21 mouse cellular contexts compared by ENCODE assay signal in the genomic region with DNA sequence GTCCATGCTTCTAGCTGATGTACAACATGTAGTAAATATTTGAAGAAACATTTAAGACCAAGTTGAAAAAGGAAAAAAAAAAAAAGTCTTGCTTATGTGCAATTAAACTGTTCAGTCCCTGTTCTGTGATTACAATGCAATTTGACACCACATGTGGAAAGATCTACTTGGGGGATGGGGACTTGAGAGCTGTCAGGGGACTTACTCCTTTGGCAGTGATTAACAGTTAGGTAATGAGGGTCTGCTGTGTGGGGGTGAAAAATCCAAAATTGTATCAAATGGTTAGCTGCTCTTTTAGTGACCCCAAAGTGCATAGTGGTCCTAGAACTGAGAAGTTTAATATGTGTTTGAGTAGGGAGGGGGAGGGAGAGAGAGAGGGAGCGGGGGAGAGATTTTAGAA.
DNase-seq lines count a peak whose midpoint lies in the region; ATAC-seq and TF ChIP-seq lines count a peak whose summit lies in the region.
"Had no signal": no experiment of that assay in that cellular context is flagged by ENCODE, and none has a peak within 500 bp of the region (broad histone marks: within the 10 kb centered on the region; RNA-seq: fewer than 3 reads in every experiment).

No protein-coding gene starts in this region.

- H3K4me2 ChIP-seq in forebrain, embryonic 12.5 days = no peak overlapping the region
- no peak overlapping the region for H3K4me2 ChIP-seq in forebrain, embryonic 16.5 days (ENCODE audit: low read length)
- no peak overlapping the region for H3K4me2 ChIP-seq in kidney, postnatal 0 days (ENCODE audit: low read length)
- H3K4me2 ChIP-seq in limb, embryonic 13.5 days (replicated peaks) = no peak overlapping the region
- no peak overlapping the region for H3K4me2 ChIP-seq in midbrain, embryonic 11.5 days
- H3K4me2 ChIP-seq: embryonic facial prominence, embryonic 15.5 days; hindbrain, embryonic 12.5 days had no signal

- WGBS in forebrain, embryonic 12.5 days = 95% methylated on average over 1 of the region's 1 CpGs
- 92% methylated on average over 1 of the region's 1 CpGs for WGBS in forebrain, embryonic 16.5 days
- 39% methylated on average over 1 of the region's 1 CpGs for WGBS in kidney, postnatal 0 days
- 57% methylated on average over 1 of the region's 1 CpGs for WGBS in limb, embryonic 13.5 days
- WGBS in midbrain, embryonic 11.5 days = 100% methylated on average over 1 of the region's 1 CpGs

- H3K4me1 ChIP-seq in forebrain, embryonic 12.5 days = no peaks in the 10 kb centered on the region
- H3K4me1 ChIP-seq in forebrain, embryonic 16.5 days (replicated peaks; ENCODE audit: control insufficient read depth, insufficient read depth, low read length) = no peaks in the 10 kb centered on the region
- H3K4me1 ChIP-seq in kidney, postnatal 0 days (replicated peaks; ENCODE audit: insufficient read depth, low read length) = no peaks in the 10 kb centered on the region
- H3K4me1 ChIP-seq in limb, embryonic 13.5 days = 0 out of 2 replicates have a peak, but pooled peaks cover 9% of the 10 kb centered on the region
- no peaks in the 10 kb centered on the region for H3K4me1 ChIP-seq in midbrain, embryonic 11.5 days (ENCODE audit: control insufficient read depth, insufficient read depth, low read length)
- H3K4me1 ChIP-seq: embryonic facial prominence, embryonic 15.5 days; heart, embryonic 10.5 days; hindbrain, embryonic 12.5 days had no signal

- H3K9ac ChIP-seq in forebrain, embryonic 12.5 days = no peak overlapping the region
- H3K9ac ChIP-seq in forebrain, embryonic 16.5 days (replicated peaks; ENCODE audit: low read depth, low read length) = no peak overlapping the region
- no peak overlapping the region for H3K9ac ChIP-seq in kidney, postnatal 0 days (ENCODE audit: low read depth, low read length)
- H3K9ac ChIP-seq in limb, embryonic 13.5 days = no peak overlapping the region
- no peak overlapping the region for H3K9ac ChIP-seq in midbrain, embryonic 11.5 days (ENCODE audit: low read length)
- H3K9ac ChIP-seq: embryonic facial prominence, embryonic 15.5 days; hindbrain, embryonic 12.5 days had no signal

- no peaks in the 10 kb centered on the region for H3K27me3 ChIP-seq in forebrain, embryonic 12.5 days
- H3K27me3 ChIP-seq in forebrain, embryonic 16.5 days (replicated peaks; ENCODE audit: control insufficient read depth, insufficient read depth, low read length) = no peaks in the 10 kb centered on the region
- H3K27me3 ChIP-seq in kidney, postnatal 0 days (ENCODE audit: insufficient read depth, low read length) = no peaks in the 10 kb centered on the region
- H3K27me3 ChIP-seq in limb, embryonic 13.5 days = no peaks in the 10 kb centered on the region
- no peaks in the 10 kb centered on the region for H3K27me3 ChIP-seq in midbrain, embryonic 11.5 days (ENCODE audit: control insufficient read depth, insufficient read depth, low read length)
- H3K27me3 ChIP-seq: embryonic facial prominence, embryonic 15.5 days; hindbrain, embryonic 12.5 days had no signal

- no peaks in the 10 kb centered on the region for H3K36me3 ChIP-seq in forebrain, embryonic 12.5 days (replicated peaks)
- no peaks in the 10 kb centered on the region for H3K36me3 ChIP-seq in forebrain, embryonic 16.5 days (ENCODE audit: control insufficient read depth, insufficient read depth)
- H3K36me3 ChIP-seq in kidney, postnatal 0 days (ENCODE audit: insufficient read depth, low read length) = no peaks in the 10 kb centered on the region
- H3K36me3 ChIP-seq in limb, embryonic 13.5 days = no peaks in the 10 kb centered on the region
- no peaks in the 10 kb centered on the region for H3K36me3 ChIP-seq in midbrain, embryonic 11.5 days (ENCODE audit: control insufficient read depth, insufficient read depth, low read length)
- H3K36me3 ChIP-seq: embryonic facial prominence, embryonic 15.5 days; forebrain, embryonic 10.5 days; heart, embryonic 10.5 days; hindbrain, embryonic 12.5 days had no signal

- no peak overlapping the region for H3K4me3 ChIP-seq in forebrain, embryonic 12.5 days (replicated peaks)
- no peak overlapping the region for H3K4me3 ChIP-seq in forebrain, embryonic 16.5 days (replicated peaks; ENCODE audit: low read length)
- H3K4me3 ChIP-seq in kidney, postnatal 0 days (replicated peaks; ENCODE audit: low read depth, low read length) = no peak overlapping the region
- no peak overlapping the region for H3K4me3 ChIP-seq in limb, embryonic 13.5 days
- no peak overlapping the region for H3K4me3 ChIP-seq in midbrain, embryonic 11.5 days (ENCODE audit: low read depth, low read length)
- H3K4me3 ChIP-seq: embryonic facial prominence, embryonic 15.5 days; erythroblast, embryonic 14.5 days; forebrain, embryonic 10.5 days; heart, embryonic 10.5 days; hindbrain, embryonic 12.5 days had no signal

- peak; percentile 76 for DNase-seq in kidney, postnatal 0 days (ENCODE audit: low spot score)
- no peak for DNase-seq in kidney, postnatal 14 days
- DNase-seq in embryo, embryonic 11.5 days (ENCODE audit: low read depth, low spot score) = peak; percentile 8
- DNase-seq in midbrain, embryonic 11.5 days (ENCODE audit: low spot score, missing footprints) = no peak
- DNase-seq in gastrocnemius, adult 18-20 months (ENCODE audit: low spot score) = no peak
- DNase-seq: adrenal gland, adult 2 months; adrenal gland, postnatal 36 days; cerebellum, adult 8-10 months; cerebellum, postnatal 14 days; heart, adult 18-20 months; heart, postnatal 10 days; heart, postnatal 4 days had no signal

- TF ChIP-seq CTCF in kidney, postnatal 0 days (IDR thresholded peaks at IDR 0.05; ENCODE audit: low read depth) = no peak

- H3K27ac ChIP-seq in forebrain, embryonic 12.5 days = no peak overlapping the region
- H3K27ac ChIP-seq in forebrain, embryonic 16.5 days (ENCODE audit: low read length) = no peak overlapping the region
- no peak overlapping the region for H3K27ac ChIP-seq in kidney, postnatal 0 days
- no peak overlapping the region for H3K27ac ChIP-seq in limb, embryonic 13.5 days
- H3K27ac ChIP-seq in midbrain, embryonic 11.5 days (ENCODE audit: low read depth, low read length) = no peak overlapping the region
- H3K27ac ChIP-seq: embryonic facial prominence, embryonic 15.5 days; forebrain, embryonic 10.5 days; heart, embryonic 10.5 days; hindbrain, embryonic 12.5 days; hindbrain, postnatal 0 days had no signal

- 0 out of 2 replicates have a peak, but pooled peaks have one; percentile 64 for ATAC-seq in forebrain, embryonic 12.5 days (ENCODE audit: low FRiP score)
- no peak for ATAC-seq in forebrain, embryonic 16.5 days
- ATAC-seq in kidney, postnatal 0 days (replicated peaks; ENCODE audit: low FRiP score, low read depth) = peak; percentile 75
- peak; percentile 54 for ATAC-seq in limb, embryonic 13.5 days (ENCODE audit: low FRiP score, low read depth)
- ATAC-seq in midbrain, embryonic 11.5 days (ENCODE audit: low FRiP score) = no peak
- ATAC-seq: hindbrain, postnatal 0 days had no signal

- no peaks in the 10 kb centered on the region for H3K9me3 ChIP-seq in forebrain, embryonic 12.5 days
- H3K9me3 ChIP-seq in forebrain, embryonic 16.5 days (ENCODE audit: control insufficient read depth, low read length) = no peaks in the 10 kb centered on the region
- H3K9me3 ChIP-seq in kidney, postnatal 0 days (replicated peaks; ENCODE audit: low read length) = no peaks in the 10 kb centered on the region
- H3K9me3 ChIP-seq in limb, embryonic 13.5 days = no peaks in the 10 kb centered on the region
- no peaks in the 10 kb centered on the region for H3K9me3 ChIP-seq in midbrain, embryonic 11.5 days (ENCODE audit: control insufficient read depth, low read length)
- H3K9me3 ChIP-seq: embryonic facial prominence, embryonic 15.5 days; forebrain, embryonic 10.5 days; heart, embryonic 10.5 days; hindbrain, embryonic 12.5 days had no signal

Comparison
In these comparisons a context has a peak if more than half of its experiments do, and no peak if none do; other contexts are left out.
1. ATAC-seq: peak in forebrain, embryonic 12.5 days (single experiment), kidney, postnatal 0 days (single experiment) and limb, embryonic 13.5 days (single experiment); none in forebrain, embryonic 16.5 days (single experiment) and midbrain, embryonic 11.5 days (single experiment).
2. DNase-seq: peak in kidney, postnatal 0 days (single experiment) and embryo, embryonic 11.5 days (single experiment); none in kidney, postnatal 14 days (single experiment), midbrain, embryonic 11.5 days (single experiment) and gastrocnemius, adult 18-20 months (single experiment).